Mouse (Mus musculus) mature B cell (primary cell): ENCODE results near the gene Exoc3l.
"Not testable (repeated sequence)": the region's sequence is repeated elsewhere in the genome, so short reads cannot be mapped to it uniquely, and the experiment has no call there.

Source experiments
- in situ Hi-C: fragments of 300-500 bp; cut with MboI; formaldehyde crosslinking; loops from 2 replicates; pipeline ENCODE4 v1.14.3; 2019

Gene Exoc3l

DNA sequence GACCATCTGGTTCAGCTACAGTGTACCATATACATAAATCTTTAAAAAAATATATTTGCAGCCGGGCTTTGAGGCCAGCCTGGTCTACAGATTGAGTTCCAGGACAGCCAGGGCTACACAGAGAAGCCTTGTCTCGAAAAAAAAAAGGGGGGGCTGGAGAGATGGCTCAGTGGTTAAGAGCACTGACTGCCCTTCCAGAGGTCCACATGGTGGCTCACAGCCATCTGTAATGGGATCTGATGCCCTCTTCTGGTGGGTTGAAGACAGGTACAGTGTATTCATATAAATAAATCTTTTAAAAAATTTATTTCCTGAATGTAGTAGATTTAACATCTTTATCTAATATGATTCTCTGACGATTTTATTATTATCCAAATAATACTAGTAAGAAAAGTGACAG is 4.1 kb downstream of the Exoc3l start:
- in situ Hi-C loops = not testable (repeated sequence)

DNA sequence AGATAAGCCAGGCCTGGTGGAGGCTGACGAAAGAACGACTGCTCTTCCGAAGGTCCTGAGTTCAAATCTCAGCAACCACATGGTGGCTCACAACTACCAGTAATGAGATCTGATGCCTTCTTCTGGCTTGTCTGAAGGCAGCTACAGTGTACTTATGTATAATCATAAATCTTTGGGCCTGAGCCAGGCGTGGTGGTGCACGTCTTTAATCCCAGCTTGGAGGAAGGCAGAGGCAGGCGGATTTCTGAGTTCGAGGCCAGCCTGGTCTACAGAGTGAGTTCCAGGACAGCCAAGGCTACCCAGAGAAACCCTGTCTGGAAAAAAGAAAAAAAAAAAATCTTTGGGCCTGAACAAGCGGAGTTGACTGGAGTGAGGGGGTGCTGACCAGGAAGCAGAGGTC is 4.5 kb downstream of the Exoc3l start:
- in situ Hi-C loops = not testable (repeated sequence)

DNA sequence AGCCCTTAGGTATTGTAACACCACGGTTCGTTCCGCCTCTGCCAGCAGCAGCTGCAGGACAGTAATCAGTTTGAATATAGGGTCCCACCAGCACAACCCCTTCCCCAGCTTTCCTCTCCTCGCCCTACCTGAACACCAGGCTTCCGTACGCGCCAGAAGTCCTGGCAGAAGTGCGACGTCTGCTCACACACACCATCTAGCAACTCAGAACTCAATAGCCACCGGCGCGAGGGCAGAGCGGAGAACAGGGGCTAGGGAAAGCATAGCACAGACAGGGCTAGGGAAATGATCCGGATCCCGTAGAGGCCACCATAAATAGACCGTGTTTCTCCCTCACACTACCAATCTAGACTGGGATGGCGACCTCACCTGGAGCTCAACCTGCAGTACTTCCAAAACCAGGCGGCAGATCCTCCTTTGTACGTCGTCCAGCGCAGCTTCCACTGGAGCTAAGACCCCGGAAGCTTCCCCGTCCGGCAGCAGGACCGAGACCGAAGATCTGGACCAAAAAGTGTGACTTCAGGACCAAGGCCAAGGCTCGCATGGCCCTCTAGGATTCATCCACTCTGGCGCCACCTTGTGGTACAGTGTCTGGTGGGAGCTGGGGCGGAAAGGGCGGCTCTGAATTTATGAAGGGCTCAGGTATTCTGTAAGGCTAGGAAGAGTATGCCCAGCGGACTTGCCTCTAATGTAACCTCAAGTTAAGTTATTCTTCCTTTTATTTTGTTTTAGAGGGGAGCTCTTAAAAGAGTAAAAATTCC is 5.2 kb downstream of the Exoc3l start:
- in situ Hi-C loops = no loop called here

DNA sequence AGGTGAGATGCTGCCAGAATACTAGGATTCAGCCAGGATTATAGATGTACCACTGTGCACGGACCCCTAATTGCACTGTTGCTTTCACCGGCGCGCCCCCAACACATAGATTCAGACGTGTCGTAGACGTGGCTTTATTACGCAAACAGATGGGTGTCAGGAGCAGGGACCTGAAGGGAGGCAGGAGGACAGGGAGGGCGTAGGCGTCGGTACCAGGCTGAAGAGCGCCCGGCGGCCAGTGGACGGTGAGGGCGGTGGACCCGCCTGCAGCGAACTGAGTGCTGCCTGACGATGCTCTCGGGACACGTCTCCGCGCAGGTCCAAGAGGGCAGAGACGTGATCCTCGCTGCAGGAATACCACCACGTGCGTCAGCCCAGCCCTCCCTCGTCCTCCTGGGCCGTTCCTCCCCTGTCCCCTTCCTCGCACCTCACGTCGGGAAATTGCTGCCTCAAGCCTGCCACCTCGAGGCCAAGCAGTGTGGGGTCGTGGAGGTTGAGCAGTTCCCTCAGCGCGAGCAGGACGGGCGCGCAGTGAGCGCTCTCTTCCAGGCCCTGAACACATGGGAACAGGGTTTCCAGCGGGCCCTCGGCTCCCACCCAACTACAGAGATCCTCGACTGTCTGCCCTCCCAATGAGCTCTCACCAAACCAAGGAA is 6.0 kb downstream of the Exoc3l start, which contains the start of gene 4931428F04Rik:
4931428F04Rik (minus strand) TSS at position 60 of the 656 bp plus-strand sequence.
- in situ Hi-C loops = no loop called here

DNA sequence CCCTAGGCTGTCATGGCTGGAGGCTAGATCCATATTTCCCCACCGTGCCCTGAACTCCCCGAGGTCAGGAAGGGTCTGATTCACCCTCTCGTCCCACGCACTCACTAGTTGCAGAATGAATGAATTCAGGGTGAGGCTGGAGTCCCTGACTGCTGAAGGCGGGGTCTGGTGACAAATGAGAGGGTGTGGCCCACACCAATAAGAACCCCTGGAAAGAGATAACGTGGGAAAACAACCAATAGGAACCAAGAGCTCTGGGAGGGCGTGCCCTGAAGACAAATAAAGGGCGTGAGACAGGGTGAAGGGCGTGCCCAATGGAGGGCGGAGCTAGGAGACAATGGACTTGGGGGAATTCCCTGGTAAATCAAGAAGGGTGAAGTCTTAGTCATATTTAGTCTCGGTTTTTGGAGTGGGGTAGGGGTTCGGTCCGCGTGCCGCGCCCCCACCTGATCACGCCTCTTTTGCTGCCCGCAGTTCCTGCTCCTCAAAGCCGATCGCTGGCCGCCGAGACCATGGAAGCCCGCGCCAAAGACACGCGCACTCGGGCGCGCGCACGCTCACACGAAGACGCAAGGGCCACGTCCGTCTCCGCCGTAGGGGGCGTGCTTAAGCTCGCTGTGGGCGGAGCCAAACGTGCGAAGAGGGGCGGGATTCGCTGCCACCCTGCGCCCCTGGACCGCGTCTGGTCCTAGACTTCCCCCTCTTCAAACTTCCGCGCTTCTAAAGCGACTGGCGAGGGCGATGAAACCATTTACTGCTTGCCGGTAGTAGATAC is 6.8 kb downstream of the Exoc3l start:
- in situ Hi-C loops = no loop called here

DNA sequence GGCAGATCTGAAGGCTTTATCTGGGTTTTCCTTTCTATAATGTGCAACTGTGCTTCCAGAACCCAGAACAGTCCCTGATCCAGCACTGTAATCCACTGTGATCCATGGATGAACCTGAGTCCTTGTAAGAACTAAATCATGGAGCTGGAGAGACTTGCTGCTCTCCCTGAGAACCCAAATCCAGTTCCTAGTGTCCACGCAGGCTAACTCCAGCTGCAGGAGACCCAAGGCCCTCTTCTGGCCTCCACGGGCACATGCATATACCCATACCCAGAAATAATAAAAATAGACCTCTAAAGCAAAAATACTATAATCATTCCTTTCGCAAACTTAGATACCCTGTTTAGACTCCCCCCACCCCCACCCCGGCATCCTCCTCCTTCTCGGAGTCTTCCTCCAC is 7.7 kb downstream of the Exoc3l start:
- in situ Hi-C loops = no loop called here

DNA sequence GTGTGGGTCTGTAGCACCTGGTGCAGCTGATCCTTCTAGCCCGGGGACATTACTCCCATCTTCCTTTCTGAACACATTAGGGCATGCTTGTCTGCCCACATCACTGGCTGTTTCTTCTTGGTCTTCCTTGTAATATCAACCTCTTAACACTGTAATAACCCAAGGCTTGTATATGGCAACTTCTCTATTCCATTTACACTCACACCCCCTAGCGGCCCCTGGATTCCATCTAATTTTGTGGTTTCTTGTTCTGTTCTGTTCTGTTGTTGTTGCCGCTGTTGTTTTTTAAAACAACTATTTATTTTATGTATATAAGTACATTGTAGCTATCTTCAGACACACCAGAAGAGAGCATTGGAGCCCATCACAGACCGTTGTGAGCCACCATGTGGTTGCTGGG is 9.0 kb downstream of the Exoc3l start:
- in situ Hi-C loops = no loop called here

DNA sequence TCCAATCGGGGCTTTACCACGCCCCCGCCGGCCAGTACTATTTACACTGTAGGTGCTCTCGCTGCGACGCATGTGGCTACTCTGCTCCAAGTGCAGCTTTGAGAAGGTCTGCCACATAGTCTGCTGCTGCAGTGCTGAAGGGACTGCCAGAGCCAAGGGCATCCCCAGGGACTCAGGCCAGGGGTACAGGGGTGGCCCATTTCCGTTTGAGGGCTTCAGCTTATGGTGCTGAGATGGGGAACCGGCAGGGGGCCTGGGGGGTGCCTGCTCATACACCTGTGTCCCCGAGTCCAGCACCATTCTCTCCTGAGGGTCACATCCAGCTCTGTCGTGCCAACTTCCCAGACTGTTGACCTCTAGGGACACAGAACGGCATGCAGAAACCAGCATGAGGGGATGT is 10.4 kb downstream of the Exoc3l start:
- in situ Hi-C loops = no loop called here

DNA sequence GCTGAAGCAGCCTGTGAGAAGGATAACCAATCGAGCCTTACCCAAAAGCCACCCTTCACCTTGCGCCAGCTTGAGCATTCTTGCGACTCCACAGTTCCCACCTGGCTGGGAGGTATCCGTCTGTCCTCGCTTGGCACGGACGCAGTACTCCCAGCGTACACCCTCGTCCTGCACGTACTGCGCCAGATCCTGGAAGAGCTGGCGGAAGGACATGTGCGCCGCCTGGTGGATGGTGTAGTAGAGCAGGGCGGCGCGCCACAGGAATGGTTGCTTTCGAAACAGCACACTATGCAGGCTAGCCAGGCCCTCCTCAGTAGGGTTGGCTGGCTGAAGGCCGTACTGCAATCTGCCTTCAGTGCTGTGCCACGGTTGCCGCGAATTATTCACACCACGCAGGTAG is 12.8 kb downstream of the Exoc3l start:
- in situ Hi-C loops = no loop called here

DNA sequence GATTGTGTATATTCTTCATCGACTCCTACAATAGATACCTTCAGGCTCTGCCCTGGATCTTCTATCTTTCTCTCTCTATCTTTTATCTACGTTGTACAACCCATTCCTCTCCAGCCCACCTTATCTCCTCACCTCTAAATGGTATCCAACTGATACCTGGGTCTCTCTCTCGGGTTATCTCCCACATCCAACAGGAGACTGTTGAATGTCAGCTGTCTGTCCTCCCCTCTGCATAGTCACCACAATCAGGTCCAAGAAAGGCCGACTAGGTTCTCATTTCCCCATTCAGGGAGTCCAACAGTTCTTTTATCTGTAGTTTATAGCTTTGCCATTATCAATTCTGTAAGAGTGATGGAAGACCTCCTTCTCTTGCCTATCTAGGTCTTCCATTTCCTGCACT is 13.7 kb downstream of the Exoc3l start:
- in situ Hi-C loops = no loop called here

DNA sequence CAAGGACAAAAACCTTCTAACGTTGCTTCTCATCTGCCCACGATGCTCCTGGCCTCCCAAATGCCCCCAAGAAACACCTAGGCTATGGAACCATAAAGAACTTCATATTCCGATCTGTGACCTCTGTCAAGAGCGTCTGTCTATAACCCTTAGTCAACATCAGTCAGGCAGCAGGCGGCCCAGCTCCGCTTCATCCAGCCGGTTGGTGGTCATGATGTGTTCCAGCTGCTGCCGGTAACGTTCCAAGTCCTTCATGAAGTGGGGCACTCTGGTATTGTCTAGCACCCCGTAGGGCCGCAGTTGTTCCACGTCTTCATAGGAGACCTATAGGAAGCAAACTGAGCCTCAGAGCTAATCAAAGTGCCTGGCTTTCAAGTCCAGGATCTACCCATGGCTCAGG is 14.1 kb downstream of the Exoc3l start:
- in situ Hi-C loops = no loop called here

DNA sequence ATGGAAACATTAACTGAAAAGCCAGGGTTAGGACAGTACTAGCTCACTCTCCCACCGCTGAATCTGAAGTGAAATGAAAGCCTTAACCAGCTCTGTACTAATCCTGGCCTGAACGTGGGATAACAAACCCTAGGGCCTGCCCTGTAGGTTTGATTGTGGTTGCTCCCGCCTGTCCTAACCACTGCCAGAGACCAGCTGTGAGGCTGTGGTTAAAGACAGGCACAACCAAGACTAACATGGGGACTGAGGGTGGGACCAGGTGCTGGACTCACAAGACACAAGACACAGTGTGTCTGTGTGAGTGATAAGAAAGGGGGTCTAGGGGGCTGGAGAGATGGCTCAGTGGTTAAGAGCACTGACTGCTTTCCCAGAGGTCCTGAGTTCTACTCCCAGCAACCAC is 15.3 kb downstream of the Exoc3l start:
- in situ Hi-C loops = no loop called here

DNA sequence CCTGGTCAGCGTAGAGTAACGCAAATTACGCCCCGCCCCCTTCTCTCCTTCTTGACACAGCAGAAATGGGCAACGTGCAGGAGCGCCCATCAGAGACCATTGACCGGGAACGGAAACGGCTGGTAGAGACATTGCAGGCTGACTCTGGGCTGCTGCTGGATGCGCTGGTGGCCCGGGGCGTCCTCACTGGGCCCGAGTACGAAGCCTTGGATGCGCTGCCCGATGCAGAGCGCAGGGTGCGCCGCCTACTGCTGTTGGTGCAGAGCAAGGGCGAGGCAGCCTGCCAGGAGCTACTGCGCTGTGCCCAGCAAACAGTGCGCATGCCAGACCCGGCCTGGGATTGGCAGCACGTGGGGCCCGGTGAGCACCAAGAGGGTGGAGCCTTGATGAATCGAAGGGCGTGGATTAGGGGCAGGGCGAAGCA is 17.0 kb downstream of the Exoc3l start:
- in situ Hi-C loops = no loop called here

DNA sequence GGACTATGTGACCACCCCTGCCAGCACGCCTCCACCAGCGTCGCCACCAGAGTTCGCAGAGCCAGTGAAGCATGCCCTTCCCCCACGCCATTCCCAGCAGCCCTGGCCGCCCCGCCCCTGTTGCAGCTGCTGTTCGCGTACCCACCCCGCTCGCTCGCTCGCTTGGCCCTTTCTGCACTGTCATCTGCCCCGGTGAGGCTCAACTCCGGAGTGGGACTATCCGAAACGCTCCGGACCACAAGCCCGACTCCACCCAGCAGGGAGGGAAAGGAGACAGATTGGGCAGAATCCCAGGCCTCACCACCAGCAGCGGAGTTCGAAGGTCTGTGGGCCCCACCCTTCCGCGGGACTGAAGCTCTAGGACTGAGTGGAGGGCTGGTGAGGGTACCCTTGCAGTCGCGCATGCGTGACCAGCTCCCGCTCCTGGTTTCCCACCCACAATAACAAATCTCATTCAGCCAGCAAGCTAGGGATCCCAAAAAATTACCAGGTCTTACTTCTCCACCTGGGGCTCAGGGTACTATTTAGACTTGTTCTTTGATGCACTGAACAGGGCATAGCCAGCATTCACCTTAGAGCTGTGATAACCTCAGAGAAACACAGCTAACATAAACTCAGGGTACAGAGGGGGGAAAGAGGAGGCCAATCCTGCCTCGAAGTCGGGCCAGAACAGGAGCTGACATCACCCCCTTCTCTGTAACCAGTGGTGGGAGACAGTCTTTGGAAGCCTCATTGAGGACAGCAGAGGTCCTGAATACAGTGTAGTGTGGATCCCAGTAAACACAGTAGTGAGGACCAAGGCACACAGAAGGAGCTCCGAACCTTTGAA is 19.4 kb downstream of the Exoc3l start:
- in situ Hi-C loops = no loop called here

DNA sequence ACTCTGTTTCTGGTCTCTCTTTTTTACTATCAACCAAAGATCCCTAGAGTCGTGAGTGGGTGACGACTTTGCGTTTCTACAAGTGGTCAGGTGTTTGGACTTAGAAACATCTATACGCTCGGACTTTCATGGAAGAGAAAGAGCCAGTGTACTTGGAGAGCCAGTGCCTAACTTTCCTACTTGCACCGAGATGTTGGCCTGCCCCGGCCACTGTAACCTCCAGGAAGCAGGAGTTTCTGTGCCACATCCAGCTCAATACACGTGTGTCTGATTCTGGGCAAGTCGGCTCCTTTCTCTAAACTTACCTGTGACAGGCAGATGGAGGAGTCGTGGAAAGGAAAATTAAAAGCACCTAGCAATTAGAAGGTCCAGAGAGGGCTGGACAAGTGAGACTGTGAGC is 20.1 kb downstream of the Exoc3l start, which contains the start of gene Nol3:
Nol3 (plus strand) TSS at position 301 of the 400 bp plus-strand sequence.
- in situ Hi-C loops = no loop called here

DNA sequence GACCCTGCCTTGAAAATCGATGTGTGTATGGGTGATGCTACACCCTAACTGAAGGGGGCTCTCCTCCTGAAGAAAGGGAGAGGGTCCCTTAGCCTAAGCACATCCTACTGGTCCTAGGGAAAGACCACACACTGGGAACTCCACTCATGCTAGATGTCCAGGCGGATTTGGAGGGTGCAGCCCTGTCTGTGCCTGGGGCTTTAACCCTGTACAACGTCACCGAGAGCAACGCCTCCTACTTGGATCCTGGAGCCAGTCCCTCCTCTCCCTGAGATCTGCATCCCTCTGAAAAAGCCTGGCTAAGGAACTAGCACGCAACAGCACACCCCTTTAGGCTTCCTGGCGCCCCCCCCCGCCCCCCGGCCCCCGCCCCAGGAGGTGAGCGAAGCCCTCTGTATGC is 20.5 kb downstream of the Exoc3l start:
- in situ Hi-C loops = no loop called here

DNA sequence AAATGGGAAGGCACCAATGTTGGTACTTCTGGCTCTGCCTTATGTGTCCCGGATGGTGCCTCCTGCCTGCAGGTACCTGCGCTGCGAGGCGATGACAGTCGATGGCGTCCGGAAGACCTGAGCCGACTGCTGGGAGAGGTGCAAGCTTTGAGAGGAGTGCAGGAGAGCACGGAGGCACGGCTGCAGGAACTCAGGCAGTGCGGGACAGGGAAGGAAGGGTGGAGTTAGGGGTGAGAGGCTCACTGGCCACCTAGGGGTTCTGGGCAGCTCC is 25.1 kb downstream of the Exoc3l start:
- in situ Hi-C loops = loop anchor here (25.0 kb wide), 1 partner anchor 634 kb away; the partner anchor contains the start of genes Ciao2b and Rrad

DNA sequence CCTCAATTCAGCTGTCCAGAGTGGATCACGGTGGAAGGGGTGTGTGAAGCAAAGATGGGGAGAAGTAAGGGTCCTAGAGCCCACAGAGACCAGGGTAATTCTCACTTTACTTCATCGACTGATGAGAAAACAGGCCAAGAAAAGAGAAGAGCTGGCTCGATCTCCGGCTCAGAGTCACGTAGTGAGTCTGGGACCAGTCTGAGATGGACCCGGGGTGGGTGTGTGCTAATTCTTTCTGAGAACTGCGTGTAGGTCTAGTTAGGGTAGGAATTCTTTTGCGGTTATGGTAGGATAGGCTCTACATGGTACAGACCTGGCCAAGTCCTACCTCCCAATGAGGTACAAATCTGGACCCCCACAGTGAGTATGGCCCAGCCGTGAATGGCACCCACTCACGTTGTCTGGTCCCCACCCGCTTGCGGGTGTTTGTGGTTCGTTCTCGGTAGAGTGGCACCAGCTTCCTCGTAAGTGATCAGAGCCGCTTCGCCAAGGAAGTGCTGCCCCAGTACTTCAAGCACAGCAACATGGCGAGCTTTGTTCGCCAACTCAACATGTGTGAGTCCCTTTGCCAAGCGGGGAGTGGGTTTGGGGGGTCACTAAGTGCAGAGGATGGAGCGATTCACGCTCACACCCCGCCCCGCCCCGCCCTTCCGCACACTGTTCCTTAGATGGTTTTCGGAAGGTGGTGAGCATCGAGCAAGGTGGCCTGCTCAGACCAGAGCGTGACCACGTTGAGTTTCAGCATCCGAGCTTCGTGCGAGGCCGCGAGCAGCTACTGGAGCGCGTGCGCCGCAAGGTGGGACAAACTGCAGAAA is 25.6 kb downstream of the Exoc3l start:
- in situ Hi-C loops = loop anchor here (25.0 kb wide), 1 partner anchor 633 kb away; the partner anchor contains the start of genes Ciao2b and Rrad

DNA sequence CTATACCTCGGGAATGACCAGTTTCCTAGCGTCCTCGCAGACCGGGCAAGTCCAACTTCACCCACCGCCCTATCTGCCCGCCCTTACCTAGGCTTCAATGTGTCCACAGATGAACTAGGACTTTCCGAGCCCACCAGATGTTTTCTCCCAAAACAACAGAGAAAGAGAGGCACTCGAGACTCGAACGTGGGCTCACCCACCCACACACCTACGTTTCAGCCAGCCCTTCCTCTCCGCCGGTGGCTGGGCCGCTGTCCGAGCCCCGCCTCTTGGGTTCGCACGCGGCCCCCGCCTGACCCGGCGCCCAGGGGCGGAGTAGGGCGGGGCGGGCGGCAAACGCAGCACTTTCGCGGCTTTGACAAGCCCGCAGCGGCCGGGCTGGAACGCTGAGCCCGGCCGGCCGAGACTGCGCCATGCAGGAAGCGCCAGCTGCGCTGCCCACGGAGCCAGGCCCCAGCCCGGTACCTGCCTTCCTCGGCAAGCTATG is 26.4 kb downstream of the Exoc3l start, which contains the start of gene Hsf4:
Hsf4 (plus strand) TSS at position 341 of the 487 bp plus-strand sequence.
- in situ Hi-C loops = loop anchor here (25.0 kb wide), 1 partner anchor 632 kb away; the partner anchor contains the start of genes Ciao2b and Rrad

DNA sequence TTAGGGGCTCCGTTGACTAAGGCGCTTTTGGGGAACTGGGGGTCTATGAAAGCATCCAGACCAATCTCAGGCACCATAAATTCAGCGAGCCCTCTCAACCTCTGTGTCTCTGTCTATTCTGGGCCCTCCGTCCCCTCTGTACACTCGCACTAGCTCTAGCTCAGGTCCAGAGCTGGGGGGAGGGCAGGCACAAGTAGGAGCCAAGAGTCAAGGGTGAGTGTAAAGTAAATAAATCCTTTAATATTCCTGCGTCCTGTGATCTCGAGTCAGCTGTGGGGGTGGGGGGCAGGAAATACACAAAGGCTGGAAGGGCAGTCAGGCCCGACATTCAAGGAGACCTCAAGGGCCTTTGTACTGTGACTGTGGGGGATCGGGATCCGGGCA is 26.8 kb downstream of the Exoc3l start:
- in situ Hi-C loops = loop anchor here (25.0 kb wide), 1 partner anchor 632 kb away; the partner anchor contains the start of genes Ciao2b and Rrad
